Mouse (Mus musculus) megakaryocyte, embryonic 14.5 days (primary cell): ENCODE data around the gene Pon3. TPM values are rescaled to one million over a fixed set of nuclear protein-coding genes. Genes with fewer than 3 reads are reported as not detected.

ENCODE experiments used
- H3K27me3 ChIP-seq: replicated peaks from 2 replicates; pipeline ENCODE3; 2012; ENCODE audit warnings: inconsistent platforms
- H3K36me3 ChIP-seq: replicated peaks from 2 replicates; pipeline ENCODE3; 2012; ENCODE audit warnings: low read length, inconsistent platforms, mixed read lengths
- H3K4me1 ChIP-seq: 2 replicates; pipeline ENCODE4 v1.6.1; 2012; ENCODE audit warnings: inconsistent platforms
- H3K4me3 ChIP-seq: replicated peaks from 2 replicates; pipeline ENCODE3; 2012; ENCODE audit warnings: moderate library complexity, mild to moderate bottlenecking, inconsistent platforms
- H3K9me3 ChIP-seq: 2 replicates; pipeline ENCODE4 v1.6.1; 2012; ENCODE audit warnings: inconsistent platforms
- FLI1 ChIP-seq: IDR thresholded peaks from 2 replicates; pipeline ENCODE4 v1.6.1; 2012; ENCODE audit warnings: low read length, inconsistent platforms, mixed read lengths
- GATA1 ChIP-seq: IDR thresholded peaks from 3 replicates; pipeline ENCODE4 v1.6.1; 2012; ENCODE audit warnings: mixed read lengths, low read length, inconsistent platforms, borderline replicate concordance
- polyA plus RNA-seq: library from polyadenylated mRNA; stranded (reverse); fragments of >175 nt; gene quantifications from 2 replicates; pipeline ENCODE4 v1.2.3, GENCODE M21; 2012; ENCODE audit warnings: low replicate concordance; ENCODE audit not compliant: insufficient read depth

Gene Pon3
- polyA plus RNA-seq, 1 experiment, result 2.2 TPM

- H3K36me3 ChIP-seq, result peaks cover 50% of the 10 kb centered on the region
- no peak for TF ChIP-seq FLI1
- no peak for TF ChIP-seq GATA1
These were observed 34.0 kb downstream of the Pon3 start for GRCm38 (mm10) chr6:5222080-5222479.

DNA sequence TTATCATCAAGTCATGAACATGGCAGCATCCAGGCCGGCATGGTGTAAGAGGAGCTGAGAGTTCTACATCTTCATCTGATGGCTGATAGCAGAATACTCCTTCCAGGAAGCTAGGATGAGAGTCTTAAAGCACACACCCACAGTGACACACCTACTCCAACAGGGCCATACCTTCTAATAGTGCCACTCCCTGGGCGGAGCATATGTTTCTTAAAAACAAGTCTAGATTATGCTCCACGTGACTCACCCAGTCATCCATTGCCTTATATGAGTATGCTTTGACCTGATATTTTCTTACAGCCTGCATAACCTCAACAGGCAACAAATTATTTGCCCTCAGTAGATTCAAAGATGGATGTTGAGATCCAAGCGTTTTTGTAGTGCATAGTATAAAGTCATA, 37.9 kb downstream of the Pon3 start:
- Histone ChIP-seq H3K36me3 (peaks cover 60% of the 10 kb centered on the region), H3K9me3 (no peaks in the 10 kb centered on the region), H3K4me1 (no peaks in the 10 kb centered on the region), H3K27me3 (no peaks in the 10 kb centered on the region), H3K4me3 (no peak overlapping the region)
- TF ChIP-seq FLI1 (no peak), GATA1 (no peak)

More at GRCm38 (mm10) chr6:5222080-5222479, 34.0 kb downstream of the Pon3 start:
- no peaks in the 10 kb centered on the region for H3K27me3 ChIP-seq
- H3K9me3 ChIP-seq, result no peaks in the 10 kb centered on the region
- no peak overlapping the region for H3K4me3 ChIP-seq
- H3K4me1 ChIP-seq, result no peaks in the 10 kb centered on the region

GRCm38 (mm10) chr6:5207817-5208216, 48.3 kb downstream of the Pon3 start:
- Histone ChIP-seq H3K9me3 (no peaks in the 10 kb centered on the region), H3K36me3 (no peaks in the 10 kb centered on the region), H3K27me3 (no peaks in the 10 kb centered on the region), H3K4me3 (no peak overlapping the region), H3K4me1 (peaks cover 6% of the 10 kb centered on the region)
- TF ChIP-seq GATA1, result no peak
- no peak for TF ChIP-seq FLI1

DNA sequence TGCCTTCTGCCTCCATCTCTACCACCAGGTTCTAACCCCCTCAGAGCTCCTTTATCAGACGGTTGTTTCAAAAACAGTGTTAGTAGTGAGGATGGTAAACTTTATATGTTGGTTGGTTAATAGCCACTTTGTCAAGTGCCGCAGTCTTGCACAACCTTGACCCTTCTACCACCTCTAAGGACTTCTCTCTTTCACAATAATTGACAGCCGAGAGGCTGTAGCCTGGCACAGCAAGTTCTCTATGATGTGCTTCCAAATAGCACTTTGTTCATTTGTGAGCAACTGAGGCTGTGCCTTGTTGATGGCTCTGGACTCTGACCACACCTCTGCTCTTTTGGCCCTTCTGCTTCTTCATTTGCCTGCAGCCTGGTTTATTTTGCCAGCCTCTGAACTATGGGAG, 56.2 kb downstream of the Pon3 start:
- peaks cover 6% of the 10 kb centered on the region for H3K27me3 ChIP-seq
- H3K4me1 ChIP-seq, result peaks cover 10% of the 10 kb centered on the region; the same call in 1 of the 2 replicates
- H3K9me3 ChIP-seq, result 0 out of 2 replicates have a peak, but pooled peaks cover 4% of the 10 kb centered on the region
- H3K36me3 ChIP-seq, result no peaks in the 10 kb centered on the region
- TF ChIP-seq GATA1 (no peak), FLI1 (no peak)
- H3K4me3 ChIP-seq, result no peak overlapping the region

DNA sequence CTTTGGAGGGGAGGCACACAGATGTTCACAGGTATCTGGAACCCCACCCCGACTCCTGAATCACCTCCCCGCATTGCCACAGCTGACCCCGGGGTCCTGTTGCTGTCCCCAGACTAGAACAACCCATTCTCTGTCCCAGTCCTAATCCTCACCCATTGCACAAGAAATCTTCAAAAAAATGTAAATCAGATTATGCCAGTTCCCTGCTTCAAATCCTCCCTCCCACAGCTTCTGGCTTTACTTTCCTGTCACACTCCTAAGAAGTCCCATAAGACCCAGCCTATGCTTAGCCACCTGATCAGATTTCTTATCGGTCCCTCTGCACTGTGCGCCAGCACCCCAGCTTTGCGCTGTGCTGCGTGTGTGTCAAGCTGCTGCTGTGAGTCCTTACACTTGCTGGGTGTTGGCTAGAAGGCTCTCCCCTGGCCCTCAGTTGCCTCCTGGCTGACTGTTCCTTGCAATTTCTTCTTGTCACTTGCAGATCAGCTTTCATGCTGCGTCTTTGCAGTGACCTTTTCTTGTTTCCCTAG, 56.6 kb downstream of the Pon3 start:
- Histone ChIP-seq H3K9me3 (0 out of 2 replicates have a peak, but pooled peaks cover 4% of the 10 kb centered on the region), H3K27me3 (peaks cover 6% of the 10 kb centered on the region), H3K4me1 (peaks cover 13% of the 10 kb centered on the region; the same call in 1 of the 2 replicates), H3K36me3 (no peaks in the 10 kb centered on the region), H3K4me3 (no peak overlapping the region)
- TF ChIP-seq FLI1, result no peak
- TF ChIP-seq GATA1, result no peak

DNA sequence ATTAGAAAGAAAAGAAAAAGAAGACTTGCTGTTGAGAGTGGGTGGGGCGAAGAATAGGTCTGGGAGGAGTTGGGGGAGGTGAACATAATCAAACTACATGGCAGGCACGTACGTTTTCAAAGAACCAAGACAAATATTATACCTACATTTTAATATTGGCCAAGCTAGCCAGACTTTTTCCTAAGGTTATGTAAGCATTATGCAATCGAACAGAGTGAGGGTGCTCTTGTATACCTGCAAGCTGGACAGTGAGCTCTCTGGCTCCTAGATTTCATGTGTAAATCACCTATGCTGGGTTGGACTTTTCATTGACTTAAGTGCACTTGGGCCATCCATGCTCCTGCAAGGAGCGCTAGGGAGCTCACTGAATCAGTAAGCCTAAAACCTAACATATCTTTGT, 57.5 kb downstream of the Pon3 start:
- Histone ChIP-seq H3K4me3 (no peak overlapping the region), H3K27me3 (peaks cover 7% of the 10 kb centered on the region), H3K9me3 (0 out of 2 replicates have a peak, but pooled peaks cover 4% of the 10 kb centered on the region), H3K36me3 (no peaks in the 10 kb centered on the region), H3K4me1 (peaks cover 18% of the 10 kb centered on the region)
- TF ChIP-seq GATA1, result no peak
- TF ChIP-seq FLI1, result no peak

DNA sequence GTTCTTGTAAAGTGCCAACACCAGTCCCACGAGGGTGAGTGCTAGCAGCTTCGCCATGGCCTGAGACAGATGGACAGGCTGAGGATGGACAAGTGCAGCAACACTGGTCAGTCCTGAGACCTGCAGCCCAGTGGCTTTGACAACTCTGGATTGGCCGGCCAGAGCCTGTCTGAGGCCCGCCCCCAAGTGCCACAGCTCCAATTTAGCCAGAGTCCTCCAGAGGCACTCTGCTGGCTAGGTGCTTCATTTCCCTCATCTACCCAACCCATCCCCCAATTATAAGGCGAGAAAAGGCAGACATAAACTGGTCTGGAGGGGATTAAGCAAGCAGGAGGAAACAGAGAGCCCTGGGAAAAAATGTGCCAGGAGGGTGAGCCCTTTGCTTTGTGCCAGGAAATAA, 62.4 kb downstream of the Pon3 start, which contains the start of gene Pon1:
Gene Pon1, minus strand, starts transcription at position 254 of the 400 bp plus-strand sequence.
- Histone ChIP-seq H3K9me3 (0 out of 2 replicates have a peak, but pooled peaks cover 4% of the 10 kb centered on the region), H3K36me3 (no peaks in the 10 kb centered on the region), H3K27me3 (peaks cover 12% of the 10 kb centered on the region), H3K4me3 (peak within 1 kb of the TSS; percentile 33), H3K4me1 (peaks cover 24% of the 10 kb centered on the region)
- TF ChIP-seq GATA1 (no peak), FLI1 (no peak)

- no peaks in the 10 kb centered on the region for H3K9me3 ChIP-seq
- H3K4me1 ChIP-seq, result peaks cover 25% of the 10 kb centered on the region
- TF ChIP-seq GATA1, result no peak
- peaks cover 12% of the 10 kb centered on the region for H3K27me3 ChIP-seq
- no peaks in the 10 kb centered on the region for H3K36me3 ChIP-seq
- H3K4me3 ChIP-seq, result no peak overlapping the region
These were observed 65.3 kb downstream of the Pon3 start for GRCm38 (mm10) chr6:5190761-5191160.

DNA sequence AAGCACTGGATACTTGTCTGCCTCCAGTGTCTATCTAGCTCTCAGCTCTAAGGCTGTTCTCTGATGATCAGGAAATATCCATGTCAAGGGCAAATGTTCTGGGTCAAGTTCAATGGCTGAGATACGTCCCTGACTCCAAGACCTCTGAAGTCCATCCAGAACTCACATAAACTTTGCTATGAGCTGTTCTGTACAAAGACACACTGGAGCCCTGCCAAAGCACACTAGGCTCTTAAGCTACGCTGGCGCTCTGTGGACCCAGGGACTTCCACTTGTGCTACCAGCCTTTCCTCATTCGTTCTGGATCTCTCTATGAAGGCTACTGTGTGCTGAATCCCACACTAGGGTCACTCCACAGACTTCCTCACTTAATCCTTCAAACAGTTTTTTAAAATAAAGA, 66.6 kb downstream of the Pon3 start:
- TF ChIP-seq GATA1 (no peak), FLI1 (no peak)
- Histone ChIP-seq H3K4me3 (no peak overlapping the region), H3K36me3 (no peaks in the 10 kb centered on the region), H3K27me3 (peaks cover 12% of the 10 kb centered on the region), H3K9me3 (no peaks in the 10 kb centered on the region), H3K4me1 (peaks cover 15% of the 10 kb centered on the region)

- H3K36me3 ChIP-seq, result no peaks in the 10 kb centered on the region
- no peaks in the 10 kb centered on the region for H3K9me3 ChIP-seq
- peaks cover 12% of the 10 kb centered on the region for H3K27me3 ChIP-seq
- peaks cover 12% of the 10 kb centered on the region for H3K4me1 ChIP-seq
- TF ChIP-seq FLI1 (no peak), GATA1 (no peak)
- H3K4me3 ChIP-seq, result no peak overlapping the region
These were observed 67.1 kb downstream of the Pon3 start for GRCm38 (mm10) chr6:5188938-5189337.
